Mouse (Mus musculus) embryonic stem cell, embryonic (primary cell): ENCODE data around the gene B430305J03Rik.

Experiments used
- CTCF ChIA-PET, 4 experiments: fragments of 300-600 bp in 2 of 4; fragments of 350-600 bp in 2 of 4; sonication (Branson Sonifier 250); formaldehyde crosslinking; loops; one replicate each; lab custom pipeline; 2022; ENCODE audit warnings: inconsistent platforms in 2 of 4; lab: Charles Lee
- POLR2A ChIA-PET, 4 experiments: fragments of 300-600 bp in 2 of 4; fragments of 350-600 bp in 2 of 4; sonication (Branson Sonifier 250); formaldehyde crosslinking; loops; one replicate each; lab custom pipeline; 2022; ENCODE audit warnings: antibody characterized with exemption in 4 of 4, inconsistent platforms in 1 of 4; lab: Charles Lee

B430305J03Rik gene

DNA sequence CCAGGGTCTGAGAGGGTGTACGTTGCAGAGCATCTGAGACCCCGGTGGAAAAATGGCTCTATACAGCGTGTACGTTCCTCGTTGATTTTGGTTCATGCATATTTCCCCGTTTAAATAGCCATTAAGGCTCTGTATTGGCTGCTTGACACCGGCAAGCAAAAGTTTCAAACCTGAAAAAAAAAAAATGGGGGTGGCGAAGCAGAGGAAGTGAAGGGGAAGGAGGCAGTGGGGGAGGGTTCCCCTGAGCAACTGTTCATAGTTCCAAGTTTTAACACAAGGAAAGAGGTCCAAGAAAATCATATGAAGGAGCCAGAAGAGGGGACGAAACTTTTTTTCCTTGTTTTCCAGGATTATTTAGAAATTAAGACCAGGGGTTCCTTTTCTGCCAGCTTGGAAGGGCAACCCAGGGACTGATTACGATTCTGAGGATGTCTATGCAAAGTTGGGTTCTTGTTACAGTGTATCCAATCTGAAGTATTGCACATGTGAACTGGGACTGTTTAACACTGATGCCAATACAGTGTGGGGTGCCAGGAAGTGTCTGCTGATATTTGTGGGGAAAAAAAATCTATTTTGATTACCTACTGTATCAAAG, at the start of gene B430305J03Rik:
B430305J03Rik (minus strand) TSS at position 173 of the 595 bp plus-strand sequence.
- POLR2A ChIA-PET: interaction anchor here in 2 of 4 experiments (0.6 to 2.7 kb wide), 3 partner anchors 22 to 128 kb away, joined by 3 to 15 read pairs (median 14); no protein-coding TSS in a partner anchor
- CTCF ChIA-PET: no interaction called here

DNA sequence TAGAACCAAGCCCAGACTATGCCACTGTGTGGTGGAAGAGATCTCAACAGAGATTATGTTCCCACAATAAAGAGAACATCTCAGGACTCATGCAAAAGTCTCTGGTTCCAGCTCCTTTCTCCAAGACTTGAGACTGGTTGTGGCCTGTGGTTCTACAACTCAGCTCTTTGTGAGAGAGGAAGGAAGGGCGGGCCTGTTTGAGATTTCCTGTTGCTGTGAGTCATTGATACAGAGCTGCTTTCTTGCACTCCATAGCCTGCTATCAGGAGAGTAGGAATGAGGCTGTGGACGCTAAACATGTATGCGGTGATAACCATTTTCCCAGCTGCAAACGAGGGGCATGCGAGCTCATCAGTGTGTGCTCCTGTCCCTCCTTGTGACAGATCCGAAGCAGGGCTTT, 43.9 kb upstream of the B430305J03Rik start:
- POLR2A ChIA-PET: no interaction called here
- CTCF ChIA-PET: no interaction called here

- CTCF ChIA-PET: interaction anchor here in 1 of 4 experiments (0.6 kb wide), 1 partner anchor 13 kb away, joined by 5 read pairs; no protein-coding TSS in a partner anchor
Measured at GRCm38 (mm10) chr3:61406921-61407320, 41.2 kb upstream of the B430305J03Rik start.

DNA sequence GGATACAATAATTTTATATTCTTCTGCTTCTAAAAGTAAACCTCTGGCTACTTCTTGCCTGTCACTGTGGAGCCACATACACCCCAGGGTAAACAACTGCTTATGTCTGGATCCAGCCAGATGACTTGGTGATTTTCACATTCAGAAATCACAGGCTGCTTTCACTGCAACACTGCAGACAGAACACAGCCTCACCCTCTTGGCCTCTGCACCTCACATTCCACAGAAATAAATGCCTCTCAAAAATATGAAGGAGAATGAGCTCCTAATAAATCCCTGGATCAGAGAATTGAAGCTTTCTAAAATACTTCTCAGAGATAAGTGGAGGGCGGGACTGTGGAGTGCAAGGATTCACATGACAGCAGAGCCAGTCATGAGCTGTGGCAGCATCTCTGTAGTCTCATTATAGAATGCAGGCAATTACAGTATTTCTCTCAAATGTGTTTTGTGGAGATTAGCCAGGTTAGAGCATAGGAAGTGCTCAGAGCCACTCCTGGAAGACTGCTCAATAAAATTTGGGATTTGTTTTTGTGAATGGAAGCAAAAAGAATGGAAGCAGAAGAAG, 35.2 kb upstream of the B430305J03Rik start:
- CTCF ChIA-PET: no interaction called here
- POLR2A ChIA-PET: interaction anchor here in 1 of 4 experiments (3.6 kb wide), 1 partner anchor 37 kb away, joined by 20 read pairs; no protein-coding TSS in a partner anchor

More at GRCm38 (mm10) chr3:61406921-61407320, 41.2 kb upstream of the B430305J03Rik start:
- POLR2A ChIA-PET: interaction anchor here in 2 of 4 experiments (1.1 to 1.4 kb wide), 2 partner anchors 43 kb away, joined by 3 to 4 read pairs; no protein-coding TSS in a partner anchor

DNA sequence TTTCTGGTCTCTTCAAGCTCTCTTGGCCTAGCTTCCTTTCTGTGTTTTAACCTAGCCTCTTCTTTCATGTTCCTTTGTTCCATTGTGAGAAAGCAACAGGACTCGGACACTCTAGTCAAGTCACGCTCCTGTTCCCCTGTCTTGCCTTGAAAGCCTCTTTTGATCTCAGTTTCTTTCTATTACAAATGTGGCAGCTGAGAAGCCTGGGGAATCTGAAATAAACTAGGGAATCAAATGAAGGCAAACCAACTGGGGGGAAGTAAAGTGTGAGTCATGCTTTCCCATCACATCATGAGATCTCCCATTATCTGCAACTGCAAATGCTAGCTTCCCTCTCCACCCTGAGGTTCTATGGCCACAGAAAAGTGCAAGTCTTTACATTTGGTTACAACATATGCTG, 31.0 kb upstream of the B430305J03Rik start:
- ChIA-PET POLR2A (interaction anchor here in 3 of 4 experiments (0.8 to 3.4 kb wide), 4 partner anchors 10 to 33 kb away, joined by 3 to 30 read pairs (median 6); no protein-coding TSS in a partner anchor), CTCF (no interaction called here)

DNA sequence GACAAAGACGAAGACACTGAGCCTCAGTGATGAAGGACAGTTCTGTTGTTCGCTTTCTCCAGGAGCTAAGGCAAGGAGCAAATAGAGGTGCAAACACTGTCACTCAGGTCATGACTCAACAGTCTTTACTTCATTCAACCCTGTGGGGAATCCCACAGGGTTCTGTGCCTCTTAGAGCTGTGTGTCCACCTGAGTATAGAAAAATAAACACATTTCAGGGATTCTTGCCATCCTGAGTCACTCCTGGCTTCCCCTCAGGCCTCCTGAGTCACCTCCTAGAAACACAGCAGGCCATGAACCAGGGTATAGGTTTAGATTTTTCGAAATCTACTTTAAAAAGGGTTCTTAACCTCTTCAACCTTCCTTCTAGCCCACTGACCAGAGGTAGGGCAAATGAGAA, 29.6 kb upstream of the B430305J03Rik start:
- ChIA-PET CTCF (interaction anchor here in 1 of 4 experiments (0.6 kb wide), 1 partner anchor 25 kb away, joined by 3 read pairs; no protein-coding TSS in a partner anchor), POLR2A (interaction anchor here in 1 of 4 experiments (0.8 to 3.4 kb wide), 2 partner anchors 9 to 32 kb away, joined by 3 to 30 read pairs; no protein-coding TSS in a partner anchor)

GRCm38 (mm10) chr3:61393520-61393919, 27.8 kb upstream of the B430305J03Rik start:
- POLR2A ChIA-PET: interaction anchor here in 2 of 4 experiments (2.5 to 3.0 kb wide), 2 partner anchors 29 to 30 kb away, joined by 8 to 20 read pairs; no protein-coding TSS in a partner anchor
- CTCF ChIA-PET: interaction anchor here in 1 of 4 experiments (0.6 kb wide), 1 partner anchor 14 kb away, joined by 5 read pairs; no protein-coding TSS in a partner anchor

DNA sequence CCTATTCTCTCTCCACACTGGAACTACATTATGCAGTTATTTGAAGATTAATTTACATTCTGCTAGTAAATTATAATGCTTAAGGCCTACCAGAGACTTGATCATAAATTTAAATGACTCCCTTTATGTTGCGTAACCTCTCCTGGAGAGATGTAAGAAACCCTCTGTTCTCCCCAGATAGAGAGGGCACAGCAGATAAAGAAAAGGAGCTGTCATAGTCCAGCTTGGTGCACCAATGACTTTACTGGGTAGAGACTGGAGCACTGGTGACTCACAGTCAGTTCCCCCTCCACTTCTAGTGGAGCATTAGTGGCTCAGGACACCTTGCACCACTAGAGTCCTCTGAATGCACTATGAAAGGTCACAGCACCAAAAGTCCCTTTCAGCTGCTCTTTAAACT, 27.1 kb upstream of the B430305J03Rik start:
- ChIA-PET POLR2A (interaction anchor here in 2 of 4 experiments (2.5 to 3.0 kb wide), 2 partner anchors 29 kb away, joined by 8 to 20 read pairs; no protein-coding TSS in a partner anchor), CTCF (no interaction called here)

DNA sequence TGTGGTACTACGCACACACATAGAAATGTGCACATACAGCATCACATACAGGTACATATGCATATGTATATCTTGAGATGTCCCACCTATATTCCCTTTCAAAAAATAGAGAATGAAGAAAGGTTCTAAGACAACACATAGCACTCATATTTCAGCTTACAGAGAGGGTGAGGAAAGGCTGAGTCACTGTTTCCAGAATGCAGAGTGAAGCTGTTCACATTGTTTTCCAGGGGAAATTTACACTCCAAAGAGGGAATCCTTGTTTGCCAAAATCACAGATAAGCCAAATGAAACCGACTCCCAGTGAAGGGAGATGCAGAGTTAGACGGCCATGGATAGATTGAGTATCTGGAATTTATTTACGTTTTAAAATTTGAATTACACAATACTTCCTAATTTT, 25.8 kb upstream of the B430305J03Rik start:
- POLR2A ChIA-PET: interaction anchor here in 2 of 4 experiments (2.5 to 3.0 kb wide), 2 partner anchors 27 to 28 kb away, joined by 8 to 20 read pairs; no protein-coding TSS in a partner anchor
- CTCF ChIA-PET: no interaction called here

DNA sequence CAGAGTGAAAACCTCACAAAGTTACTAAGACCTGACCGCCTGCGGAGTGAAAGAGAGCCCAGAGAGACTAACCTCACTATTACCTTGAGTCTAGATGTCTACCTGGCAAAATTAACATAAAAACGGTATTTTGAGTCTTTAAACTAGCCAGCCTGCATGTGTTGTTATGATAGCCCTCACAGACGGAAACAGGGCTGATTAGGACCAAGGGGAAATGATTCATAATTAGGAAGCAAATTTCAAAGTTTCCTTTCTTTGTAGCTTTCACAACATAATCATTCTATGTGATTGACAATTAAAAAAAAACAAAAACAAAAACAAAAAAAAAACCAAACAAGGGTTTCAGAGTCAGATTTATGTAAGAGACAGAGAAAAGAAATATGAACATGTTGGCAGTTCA, 20.6 kb upstream of the B430305J03Rik start:
- POLR2A ChIA-PET: interaction anchor here in 1 of 4 experiments (2.0 kb wide), 1 partner anchor 22 kb away, joined by 15 read pairs; the partner anchor contains the start of gene B430305J03Rik
- CTCF ChIA-PET: no interaction called here

DNA sequence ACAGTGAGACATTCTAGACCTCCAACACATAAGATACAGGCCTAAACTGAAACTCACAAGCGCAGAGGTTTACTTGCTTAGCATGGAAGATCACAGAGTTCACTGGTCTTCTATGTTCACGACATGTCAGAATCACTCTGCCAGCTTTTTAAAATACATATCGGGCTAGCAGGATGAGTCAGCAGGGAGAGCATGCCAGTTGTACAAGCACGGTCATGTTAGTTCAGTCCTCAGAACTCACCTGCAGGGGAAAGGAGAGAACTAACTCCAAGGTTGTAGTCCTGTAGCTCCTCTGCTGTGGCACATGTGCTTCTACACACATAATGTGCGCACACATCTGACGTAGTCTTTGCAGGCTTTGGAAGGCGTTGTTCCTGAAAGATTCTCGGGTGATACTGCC, 10.2 kb upstream of the B430305J03Rik start:
- CTCF ChIA-PET: no interaction called here
- POLR2A ChIA-PET: interaction anchor here in 3 of 4 experiments (1.4 to 2.1 kb wide), 3 partner anchors 12 to 66 kb away, joined by 3 to 9 read pairs (median 8); no protein-coding TSS in a partner anchor

DNA sequence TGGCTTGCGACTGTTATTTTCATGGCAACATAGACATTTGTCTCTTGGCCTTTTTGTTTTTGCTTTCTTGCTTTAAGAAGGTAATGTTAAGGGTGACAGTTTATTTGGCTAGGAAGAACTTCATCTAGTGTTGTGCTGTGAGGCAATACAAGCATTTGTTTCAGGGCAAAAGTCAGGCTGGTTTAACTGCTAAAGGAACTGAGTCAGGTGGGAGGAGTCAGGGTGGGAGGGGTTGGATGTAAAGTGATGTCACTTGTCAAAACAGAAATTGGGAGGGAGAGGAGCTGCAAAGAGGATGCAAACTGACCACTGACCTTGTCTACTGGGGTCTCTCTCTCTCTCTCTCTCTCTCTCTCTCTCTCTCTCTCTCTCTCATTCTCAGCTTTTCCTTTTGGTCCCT, 2.7 kb upstream of the B430305J03Rik start:
- CTCF ChIA-PET: no interaction called here
- POLR2A ChIA-PET: no interaction called here

GRCm38 (mm10) chr3:61364978-61365778, 573 bp downstream of the B430305J03Rik start:
- CTCF ChIA-PET: no interaction called here

DNA sequence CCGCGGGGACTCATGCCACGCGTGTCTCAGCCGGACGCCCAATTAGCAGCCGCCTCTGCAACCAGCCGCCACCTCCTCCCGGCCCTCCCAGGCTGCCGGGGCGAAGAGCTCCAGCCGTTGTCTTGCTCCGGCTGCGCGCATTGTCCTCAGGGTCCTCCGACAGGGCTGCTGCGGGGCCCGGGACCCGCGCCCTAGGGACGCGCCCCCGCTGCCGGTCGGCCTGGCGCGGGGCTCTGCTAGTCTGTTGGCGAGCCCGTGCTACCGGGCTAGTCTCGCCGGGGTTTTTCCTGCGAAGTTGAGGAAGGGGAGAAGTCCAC, 1.1 kb downstream of the B430305J03Rik start:
- ChIA-PET POLR2A (interaction anchor here (0.5 to 3.6 kb wide), 33 partner anchors 11 to 1743 kb away, joined by 3 to 31 read pairs (median 7); partner anchors contain the start of gene Arhgef26 (in 1 of the 4)), CTCF (no interaction called here)

More at GRCm38 (mm10) chr3:61364978-61365778, 573 bp downstream of the B430305J03Rik start:
- POLR2A ChIA-PET: interaction anchor here in 3 of 4 experiments (1.0 to 3.6 kb wide), 22 partner anchors 11 to 974 kb away, joined by 3 to 31 read pairs (median 8); partner anchors contain the start of gene Arhgef26 (in 1 of the 3)

DNA sequence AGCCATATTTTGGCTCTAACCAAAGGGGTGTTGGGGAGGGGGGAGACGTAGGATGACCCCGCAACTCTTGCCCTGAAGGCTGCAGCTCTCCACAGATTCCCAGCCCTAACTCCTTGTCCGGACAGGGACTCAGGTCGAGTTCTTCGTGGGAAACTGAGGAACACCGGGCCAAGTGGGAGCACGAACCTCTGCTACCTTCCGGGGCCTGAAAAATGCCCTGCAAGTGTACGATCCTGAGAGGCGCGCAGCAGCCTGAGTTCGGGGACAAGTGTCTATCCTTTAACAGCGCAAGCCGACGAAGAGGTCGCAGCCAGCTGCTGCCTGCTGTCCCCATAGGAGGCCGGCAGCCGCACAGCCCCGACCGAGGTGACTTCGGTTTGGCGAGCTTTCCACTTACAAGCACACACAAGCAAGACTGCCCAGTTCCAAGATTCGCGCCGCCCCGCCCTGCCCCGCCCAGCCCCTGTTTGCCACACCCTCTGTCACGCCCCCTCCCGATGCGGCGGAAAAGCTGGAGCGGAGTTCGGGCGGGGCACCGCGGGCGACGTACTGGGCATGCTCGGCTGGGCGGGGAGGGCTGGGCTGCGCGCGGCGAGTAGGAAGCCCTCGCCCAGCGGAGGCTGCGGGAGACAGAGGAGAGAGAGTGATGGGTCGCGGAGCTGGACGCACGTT, 1.6 kb downstream of the B430305J03Rik start:
- POLR2A ChIA-PET: interaction anchor here (0.5 to 3.6 kb wide), 67 partner anchors 10 to 1742 kb away, joined by 3 to 31 read pairs (median 5); partner anchors contain the start of genes Arhgef26 (in 1 of the 4), Dhx36 (in 1 of the 4) and P2ry1 (in 1 of the 4)
- CTCF ChIA-PET: no interaction called here

DNA sequence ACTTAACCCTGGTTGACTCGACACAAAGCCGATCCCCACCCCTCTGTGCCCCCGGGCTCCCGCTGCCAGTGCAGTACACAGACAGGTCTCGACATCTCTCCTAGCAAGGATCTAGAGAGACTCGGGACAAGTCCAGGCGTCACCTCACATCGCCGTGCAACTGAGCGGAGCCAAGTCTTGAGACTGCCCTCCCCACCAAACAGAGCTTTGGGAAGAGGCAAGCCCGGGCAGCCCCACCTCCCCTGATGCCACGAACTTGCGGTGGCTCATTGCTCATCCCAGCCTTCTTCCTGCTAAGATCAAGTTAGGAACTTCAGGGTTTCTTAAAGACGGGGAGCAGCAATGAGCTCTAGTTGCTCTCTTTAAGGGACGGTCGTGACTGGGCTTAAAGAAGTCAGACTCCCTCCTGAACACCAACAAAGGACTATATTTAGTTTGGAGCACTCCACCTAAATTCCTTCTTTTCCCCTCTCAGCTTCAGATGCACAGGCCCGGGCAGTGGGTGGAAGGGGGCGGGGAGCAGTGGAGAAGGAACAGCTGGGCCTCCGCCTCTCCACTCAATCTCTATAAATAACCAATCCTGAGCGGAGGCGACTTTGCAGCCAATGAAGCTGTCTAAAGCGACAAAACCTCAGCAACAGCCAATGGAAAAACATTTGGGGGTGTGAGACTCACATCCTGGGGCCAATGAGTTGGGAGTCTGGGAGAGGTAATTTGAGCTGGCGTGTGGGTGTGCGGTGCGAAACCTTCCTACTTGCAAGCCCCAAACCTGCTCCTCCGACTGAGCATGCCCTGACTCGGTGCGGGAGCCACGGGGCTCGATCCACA, 2.4 kb downstream of the B430305J03Rik start:
- POLR2A ChIA-PET: interaction anchor here (0.6 to 3.6 kb wide), 69 partner anchors 9 to 1580 kb away, joined by 3 to 31 read pairs (median 5); partner anchors contain the start of genes Arhgef26 (in 1 of the 4), Dhx36 (in 1 of the 4) and P2ry1 (in 1 of the 4)
- CTCF ChIA-PET: no interaction called here

- ChIA-PET CTCF (no interaction called here), POLR2A (interaction anchor here (0.7 to 3.6 kb wide), 25 partner anchors 9 to 976 kb away, joined by 3 to 31 read pairs (median 6); partner anchors contain the start of gene Arhgef26 (in 1 of the 4))
Measured at GRCm38 (mm10) chr3:61362821-61363160, 3.0 kb downstream of the B430305J03Rik start.
